Mouse (Mus musculus) heart, adult 2 months (tissue): ENCODE measurements at regions not wholly inside any gene's neighbourhood (a gene's known extent, or its start where the extent isn't known, plus 50 kb on each side); places are given as distances from the start of the nearest gene placed in this dataset.

Experiments used
- DNase-seq, 2 experiments: peaks; one replicate each; pipeline ENCODE4 v3.0.0; 2021
- H3K27ac ChIP-seq: fragments of 200-600 bp; 2 replicates; pipeline ENCODE4 v1.8.1; 2022
- H3K27me3 ChIP-seq: fragments of 200-500 bp; 2 replicates; pipeline ENCODE4 v1.6.1; 2012; ENCODE audit warnings: mild to moderate bottlenecking, low read length, inconsistent platforms, mixed read lengths; ENCODE audit not compliant: control insufficient read depth, insufficient read depth
- H3K36me3 ChIP-seq: fragments of 200-500 bp; 2 replicates; pipeline ENCODE4 v1.6.1; 2012; ENCODE audit warnings: low read length, inconsistent platforms; ENCODE audit not compliant: control insufficient read depth, insufficient read depth
- H3K4me1 ChIP-seq: fragments of 200-500 bp; 2 replicates; pipeline ENCODE4 v1.6.1; 2011; ENCODE audit warnings: low read length; ENCODE audit not compliant: control insufficient read depth, insufficient read depth
- H3K4me3 ChIP-seq: fragments of 200-600 bp; 2 replicates; pipeline ENCODE4 v1.8.1; 2022
- H3K79me2 ChIP-seq: fragments of 200-500 bp; replicated peaks from 2 replicates; pipeline ENCODE4 v1.6.1; 2012; ENCODE audit warnings: mild to moderate bottlenecking, inconsistent platforms, low read length, moderate library complexity, mixed read lengths; ENCODE audit not compliant: control insufficient read depth, insufficient read depth
- H3K9ac ChIP-seq: fragments of 200-500 bp; 2 replicates; pipeline ENCODE4 v1.6.1; 2012; ENCODE audit warnings: low read depth, mild to moderate bottlenecking, control low read depth, inconsistent platforms, low read length, mixed read lengths
- CTCF ChIP-seq: fragments of 200-600 bp; IDR thresholded peaks from 2 replicates; pipeline ENCODE4 v1.8.1; 2022; ENCODE audit warnings: antibody characterized with exemption, mild to moderate bottlenecking, moderate library complexity
- EP300 ChIP-seq: fragments of 200-500 bp; IDR thresholded peaks from 2 replicates; pipeline ENCODE4 v1.6.1; 2011; ENCODE audit warnings: low read depth, low read length, control low read depth; ENCODE audit not compliant: insufficient read depth
- POLR2A ChIP-seq: fragments of 200-500 bp; IDR thresholded peaks from 2 replicates; pipeline ENCODE4 v1.6.1; 2011; ENCODE audit warnings: mild to moderate bottlenecking, low read depth, low read length, control low read depth; ENCODE audit not compliant: insufficient read depth
- WGBS: fragments of 180-500 bp; shearing (Covaris S2); methylation state at CpG from one replicate; pipeline ENCODE4 v1.1.7; 2018; 5-methylcytosine and 5-hydroxymethylcytosine counted together
- intact Hi-C: fragments of 180-260 bp; cut with DNase I; formaldehyde crosslinking; loops from one replicate; pipeline ENCODE4 v1.15.1; 2025

DNA sequence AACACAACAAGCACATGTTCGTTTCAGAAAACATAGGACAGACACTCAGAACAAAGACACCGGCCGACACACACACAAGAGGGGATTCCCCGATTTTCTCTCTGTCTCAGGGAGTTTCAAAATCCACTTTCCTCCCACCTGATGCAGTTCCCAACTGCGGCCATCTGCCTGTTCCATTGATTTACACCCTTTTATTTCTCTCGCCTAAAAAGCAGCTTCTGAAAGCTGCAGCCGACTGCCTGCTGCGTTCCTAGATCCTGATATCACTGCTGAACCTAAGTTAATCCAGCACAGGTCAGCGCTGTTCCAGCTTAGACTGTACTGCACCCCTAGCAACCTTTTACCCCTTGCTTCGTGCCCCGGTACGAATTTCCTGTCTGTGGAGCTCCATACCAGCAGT lies 237.0 kb downstream of the Impad1 start:
- Histone ChIP-seq H3K79me2 (no peaks in the 10 kb centered on the region), H3K27me3 (no peaks in the 10 kb centered on the region), H3K9ac (no peak overlapping the region), H3K27ac (no peak overlapping the region), H3K4me1 (no peaks in the 10 kb centered on the region), H3K36me3 (no peaks in the 10 kb centered on the region), H3K4me3 (no peak overlapping the region)
- intact Hi-C loops = no loop called here
- WGBS = 69% methylated on average over 12 of the region's 12 CpGs
- DNase-seq = no peak
- TF ChIP-seq CTCF (no peak), POLR2A (no peak), EP300 (no peak)

- WGBS = 84% methylated on average over 5 of the region's 5 CpGs
- Histone ChIP-seq H3K4me3 (no peak overlapping the region), H3K9ac (no peak overlapping the region), H3K36me3 (no peaks in the 10 kb centered on the region), H3K27ac (no peak overlapping the region), H3K4me1 (no peaks in the 10 kb centered on the region), H3K27me3 (no peaks in the 10 kb centered on the region), H3K79me2 (no peaks in the 10 kb centered on the region)
- intact Hi-C loops = no loop called here
- TF ChIP-seq CTCF = no peak
- TF ChIP-seq POLR2A = no peak
- TF ChIP-seq EP300 = no peak
- no peak for DNase-seq
Observed at GRCm38 (mm10) chr4:4550301-4550700, 242.9 kb downstream of the Impad1 start.

- WGBS = 73% methylated on average over 4 of the region's 4 CpGs
- TF ChIP-seq CTCF = no peak
- TF ChIP-seq EP300 = no peak
- no peak for TF ChIP-seq POLR2A
Observed at GRCm38 (mm10) chr4:4549893-4550292, 243.3 kb downstream of the Impad1 start.

GRCm38 (mm10) chr4:4537172-4537753 lies 255.9 kb downstream of the Impad1 start:
- DNase-seq = no peak
- Histone ChIP-seq H3K4me1 (no peaks in the 10 kb centered on the region), H3K79me2 (no peaks in the 10 kb centered on the region), H3K36me3 (no peaks in the 10 kb centered on the region), H3K27ac (no peak overlapping the region), H3K27me3 (no peaks in the 10 kb centered on the region), H3K4me3 (no peak overlapping the region), H3K9ac (no peak overlapping the region)
- intact Hi-C loops = no loop called here
- 74% methylated on average over 2 of the region's 2 CpGs for whole genome bisulfite sequencing
- TF ChIP-seq EP300 = no peak
- TF ChIP-seq POLR2A = no peak
- no peak for TF ChIP-seq CTCF

More at GRCm38 (mm10) chr4:4549893-4550292, 243.3 kb downstream of the Impad1 start:
- H3K27me3 ChIP-seq = no peaks in the 10 kb centered on the region
- no peaks in the 10 kb centered on the region for H3K36me3 ChIP-seq
- no peak overlapping the region for H3K9ac ChIP-seq
- H3K27ac ChIP-seq = no peak overlapping the region
- intact Hi-C loops = no loop called here
- H3K4me1 ChIP-seq = no peaks in the 10 kb centered on the region
- no peak overlapping the region for H3K4me3 ChIP-seq
- H3K79me2 ChIP-seq = no peaks in the 10 kb centered on the region
- DNase-seq = no peak

DNA sequence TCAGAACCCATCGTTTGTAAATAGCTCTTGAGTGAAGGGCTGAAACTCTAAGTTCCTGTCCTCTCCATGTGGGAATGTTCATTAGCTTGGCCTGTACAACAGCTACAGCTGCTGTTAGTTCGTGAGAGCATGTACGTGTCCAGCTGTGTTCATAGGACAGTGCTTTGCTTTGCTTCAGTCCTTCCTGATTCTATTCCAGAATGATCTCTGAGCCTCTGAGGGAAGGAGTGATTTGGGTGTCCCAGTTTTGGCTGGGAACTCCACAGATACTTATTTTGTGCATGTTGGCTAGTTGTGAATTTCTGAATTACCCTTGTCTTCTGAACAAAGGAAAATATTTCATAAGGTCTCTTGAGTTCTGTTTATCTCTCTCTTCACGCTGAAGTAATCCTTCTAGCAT lies 261.0 kb downstream of the Impad1 start:
- no peaks in the 10 kb centered on the region for H3K4me1 ChIP-seq
- H3K27ac ChIP-seq = no peak overlapping the region
- H3K36me3 ChIP-seq = no peaks in the 10 kb centered on the region
- H3K79me2 ChIP-seq = no peaks in the 10 kb centered on the region
- no peak overlapping the region for H3K9ac ChIP-seq
- 64% methylated on average over 4 of the region's 4 CpGs for WGBS
- no peaks in the 10 kb centered on the region for H3K27me3 ChIP-seq
- DNase-seq = peak in 1 of 2 experiments; percentile 34
- no peak overlapping the region for H3K4me3 ChIP-seq
- intact Hi-C loops = no loop called here
- no peak for TF ChIP-seq CTCF
- TF ChIP-seq EP300 = no peak
- no peak for TF ChIP-seq POLR2A

DNA sequence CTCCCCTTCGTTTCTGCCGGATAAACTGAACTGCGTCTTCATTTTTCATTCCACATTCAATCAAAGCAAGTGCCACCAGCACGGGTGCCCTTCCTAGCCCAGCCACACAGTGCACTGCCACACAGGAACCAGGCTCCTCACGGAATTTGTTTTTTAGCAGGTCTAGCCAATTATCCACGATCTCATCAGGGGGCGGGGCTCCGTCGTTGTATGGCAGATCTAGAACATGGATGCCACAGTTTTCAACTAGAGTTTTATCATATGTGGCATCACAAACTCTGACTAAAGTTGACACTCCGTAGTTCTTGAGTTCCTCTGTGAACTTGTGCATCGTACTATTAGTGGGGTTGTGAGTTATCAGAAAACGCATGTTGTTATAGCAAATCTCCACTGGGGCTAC lies 264.8 kb downstream of the Impad1 start:
- no peak for DNase-seq
- no peak overlapping the region for H3K27ac ChIP-seq
- no peak overlapping the region for H3K9ac ChIP-seq
- no peak overlapping the region for H3K4me3 ChIP-seq
- 85% methylated on average over 12 of the region's 12 CpGs for WGBS
- no peaks in the 10 kb centered on the region for H3K36me3 ChIP-seq
- H3K79me2 ChIP-seq = no peaks in the 10 kb centered on the region
- no peaks in the 10 kb centered on the region for H3K27me3 ChIP-seq
- no peak for TF ChIP-seq CTCF
- no peak for TF ChIP-seq POLR2A
- no peak for TF ChIP-seq EP300
- no peaks in the 10 kb centered on the region for H3K4me1 ChIP-seq
- intact Hi-C loops = no loop called here
